7 mouse cellular contexts compared by ENCODE assay signal in the genomic region with DNA sequence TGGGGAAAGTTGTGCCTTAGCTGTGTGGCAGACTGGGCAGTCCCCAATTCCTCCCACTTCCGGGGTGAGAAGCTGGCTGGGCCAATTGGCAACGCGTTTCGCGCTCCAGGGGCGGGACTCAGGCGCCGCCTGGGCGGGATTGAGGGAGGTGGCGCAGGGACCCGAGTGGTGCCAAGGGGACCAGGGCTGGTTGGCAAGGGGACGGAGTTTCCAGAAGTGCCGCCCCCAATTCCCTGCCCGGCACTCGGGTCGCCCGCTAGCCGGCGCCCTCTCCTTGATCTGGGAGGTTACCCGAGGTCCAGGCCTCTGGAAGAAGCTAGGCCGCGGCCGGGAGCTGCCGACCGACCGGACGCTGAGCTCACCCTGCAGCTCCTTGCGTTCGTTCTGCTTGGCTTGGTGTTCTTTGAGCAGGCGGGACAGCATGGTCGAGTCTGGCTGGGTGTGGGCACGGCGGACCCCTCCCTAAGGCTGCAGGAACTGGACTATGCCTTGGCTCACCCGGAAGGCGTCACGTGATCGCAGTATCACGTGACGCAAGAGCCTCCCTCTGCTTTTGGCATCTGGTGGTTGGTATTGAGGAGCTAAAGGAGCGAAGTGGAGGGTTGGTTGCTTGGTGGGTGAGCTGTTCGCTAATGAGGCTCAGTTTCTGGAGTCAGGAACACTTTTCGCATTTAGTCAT. TPM values are rescaled to one million over a fixed set of nuclear protein-coding genes. Genes with fewer than 3 reads are reported as not detected.
DNase-seq lines count a peak whose midpoint lies in the region; ATAC-seq lines count a peak whose summit lies in the region.

No protein-coding gene starts in this region.

- peak overlapping the region; percentile 98 for H3K27ac ChIP-seq in intestine, embryonic 16.5 days (ENCODE audit: low read length)
- peak overlapping the region; percentile 64 for H3K27ac ChIP-seq in midbrain, embryonic 11.5 days (ENCODE audit: low read depth, low read length)

- H3K27me3 ChIP-seq in intestine, embryonic 16.5 days (replicated peaks; ENCODE audit: control insufficient read depth, insufficient read depth, low read length) = no peaks in the 10 kb centered on the region
- no peaks in the 10 kb centered on the region for H3K27me3 ChIP-seq in midbrain, embryonic 11.5 days (ENCODE audit: control insufficient read depth, insufficient read depth, low read length)

- peak overlapping the region; percentile 93 for H3K4me2 ChIP-seq in intestine, embryonic 16.5 days (ENCODE audit: low read depth, low read length)
- peak overlapping the region; percentile 50 for H3K4me2 ChIP-seq in midbrain, embryonic 11.5 days

- peak; percentile 97 for DNase-seq in adrenal gland, adult 8-10 months
- DNase-seq in embryo, embryonic 9.5 days (ENCODE audit: extremely low spot score) = peak; percentile 85
- DNase-seq in gastrocnemius, postnatal 4 days (ENCODE audit: low spot score in 2 of 2) = peak; percentile 86 to 94
- DNase-seq in left cerebral cortex, postnatal 36 days (ENCODE audit: low spot score in 2 of 2) = peak; percentile 93 to 95
- peak; percentile 98 for DNase-seq in midbrain, embryonic 11.5 days (ENCODE audit: low spot score, missing footprints)
- DNase-seq in skeletal muscle tissue, adult 2 months (ENCODE audit: low read depth, low spot score) = peak; percentile 99

- H3K4me1 ChIP-seq in intestine, embryonic 16.5 days (ENCODE audit: control insufficient read depth, insufficient read depth, low read length) = peaks cover 43% of the 10 kb centered on the region
- H3K4me1 ChIP-seq in midbrain, embryonic 11.5 days (ENCODE audit: control insufficient read depth, insufficient read depth, low read length) = peaks cover 16% of the 10 kb centered on the region

- WGBS in intestine, embryonic 16.5 days = under 1% methylated on average over 42 of the region's 42 CpGs
- under 1% methylated on average over 42 of the region's 42 CpGs for WGBS in midbrain, embryonic 11.5 days

- H3K36me3 ChIP-seq in intestine, embryonic 16.5 days (ENCODE audit: control insufficient read depth, insufficient read depth, low read length) = no peaks in the 10 kb centered on the region
- H3K36me3 ChIP-seq in midbrain, embryonic 11.5 days (ENCODE audit: control insufficient read depth, insufficient read depth, low read length) = no peaks in the 10 kb centered on the region

- H3K9ac ChIP-seq in intestine, embryonic 16.5 days (ENCODE audit: low read depth, low read length) = peak overlapping the region; percentile 92
- peak overlapping the region; percentile 76 for H3K9ac ChIP-seq in midbrain, embryonic 11.5 days (ENCODE audit: low read length)

- no peaks in the 10 kb centered on the region for H3K9me3 ChIP-seq in intestine, embryonic 16.5 days (ENCODE audit: control insufficient read depth, low read length)
- H3K9me3 ChIP-seq in midbrain, embryonic 11.5 days (ENCODE audit: control insufficient read depth, low read length) = no peaks in the 10 kb centered on the region

- intact Hi-C loops in left cerebral cortex, postnatal 36 days (cut with DNase I) = no loop called here

- H3K4me3 ChIP-seq in intestine, embryonic 16.5 days (ENCODE audit: low read length) = peak overlapping the region; percentile 92
- H3K4me3 ChIP-seq in midbrain, embryonic 11.5 days (ENCODE audit: low read depth, low read length) = peak overlapping the region; percentile 66

- peak; percentile 95 for ATAC-seq in intestine, embryonic 16.5 days
- ATAC-seq in midbrain, embryonic 11.5 days (ENCODE audit: low FRiP score) = peak; percentile 97

RNA-seq across cellular contexts. Expression of gene Rdh5, which starts 0.5 kb away (rescaled TPM):
- total RNA-seq in adrenal gland, adult 8-10 months (2022) = 10 to 100 TPM in 3 of 4 experiments, 1 to 10 TPM in 1; 9.5 to 23.2 (median 15.7) TPM
- total RNA-seq in gastrocnemius, postnatal 4 days (2021) = 10 to 100 TPM; 11.7 to 12.1 TPM
- polyA plus RNA-seq in intestine, embryonic 16.5 days (2015; fragmentation: Nextera tagmentation; extraction: Ambion mirVana) = 18.6 and 18.8 TPM in 2 replicates
- 1 to 10 TPM; 6.7 to 7.0 TPM for total RNA-seq in left cerebral cortex, postnatal 36 days (2021)
- polyA plus RNA-seq in midbrain, embryonic 11.5 days (2014; fragmentation: Nextera tagmentation; extraction: Ambion mirVana) = 11.3 TPM in 2 replicates

RNA-seq across cellular contexts. Expression of gene Bloc1s1, which starts 0.7 kb away (rescaled TPM):
- total RNA-seq in adrenal gland, adult 8-10 months (2022) = 100 to 1,000 TPM; 137 to 192 (median 168) TPM
- 100 to 1,000 TPM; 218 to 231 TPM for total RNA-seq in gastrocnemius, postnatal 4 days (2021)
- 208 and 220 TPM in 2 replicates for polyA plus RNA-seq in intestine, embryonic 16.5 days (2015; fragmentation: Nextera tagmentation; extraction: Ambion mirVana)
- 10 to 100 TPM; 85.2 to 95.4 TPM for total RNA-seq in left cerebral cortex, postnatal 36 days (2021)
- 242 and 271 TPM in 2 replicates for polyA plus RNA-seq in midbrain, embryonic 11.5 days (2014; fragmentation: Nextera tagmentation; extraction: Ambion mirVana)

RNA-seq across cellular contexts. Expression of gene Itga7, which starts 10.5 kb away (rescaled TPM):
- 10 to 100 TPM in 2 of 4 experiments, 1 to 10 TPM in 2; 9.6 to 27.4 (median 11.8) TPM for total RNA-seq in adrenal gland, adult 8-10 months (2022)
- total RNA-seq in gastrocnemius, postnatal 4 days (2021) = 100 to 1,000 TPM; 148 to 157 TPM
- polyA plus RNA-seq in intestine, embryonic 16.5 days (2015; fragmentation: Nextera tagmentation; extraction: Ambion mirVana) = 3.3 and 3.7 TPM in 2 replicates
- 10 to 100 TPM; 13.0 to 16.5 TPM for total RNA-seq in left cerebral cortex, postnatal 36 days (2021)
- polyA plus RNA-seq in midbrain, embryonic 11.5 days (2014; fragmentation: Nextera tagmentation; extraction: Ambion mirVana) = 1.6 and 1.7 TPM in 2 replicates

RNA-seq across cellular contexts. Expression of gene Cd63, which starts 22.4 kb away (rescaled TPM):
- 100 to 1,000 TPM; 313 to 472 (median 396) TPM for total RNA-seq in adrenal gland, adult 8-10 months (2022)
- 100 to 1,000 TPM; 311 to 352 TPM for total RNA-seq in gastrocnemius, postnatal 4 days (2021)
- polyA plus RNA-seq in intestine, embryonic 16.5 days (2015; fragmentation: Nextera tagmentation; extraction: Ambion mirVana) = 794 TPM in 2 replicates
- total RNA-seq in left cerebral cortex, postnatal 36 days (2021) = 10 to 100 TPM; 59.5 to 64.6 TPM
- polyA plus RNA-seq in midbrain, embryonic 11.5 days (2014; fragmentation: Nextera tagmentation; extraction: Ambion mirVana) = 168 and 177 TPM in 2 replicates

RNA-seq across cellular contexts. Expression of gene Gdf11, which starts 31.6 kb away (rescaled TPM):
- total RNA-seq in adrenal gland, adult 8-10 months (2022) = 1 to 10 TPM; 2.0 to 2.9 (median 2.3) TPM
- total RNA-seq in gastrocnemius, postnatal 4 days (2021) = 1 to 10 TPM; 7.5 to 8.3 TPM
- 2.1 and 2.2 TPM in 2 replicates for polyA plus RNA-seq in intestine, embryonic 16.5 days (2015; fragmentation: Nextera tagmentation; extraction: Ambion mirVana)
- 10 to 100 TPM; 12.6 to 14.7 TPM for total RNA-seq in left cerebral cortex, postnatal 36 days (2021)
- 10.0 and 10.2 TPM in 2 replicates for polyA plus RNA-seq in midbrain, embryonic 11.5 days (2014; fragmentation: Nextera tagmentation; extraction: Ambion mirVana)

Comparison
In these comparisons a context has a peak if more than half of its experiments do, and no peak if none do; other contexts are left out.
1. Peak in every context shown above with its lines: DNase-seq, ATAC-seq, H3K4me3 ChIP-seq and H3K27ac ChIP-seq.
2. RNA of gene Itga7, which starts 10.5 kb away (total RNA-seq): 148 to 157 TPM in gastrocnemius, postnatal 4 days; 13.0 to 16.5 TPM in left cerebral cortex, postnatal 36 days and 9.6 to 27.4 TPM in adrenal gland, adult 8-10 months; every median in the first group is over 4 times any median in the second.